Mouse (Mus musculus) kidney, embryonic 14.5 days (tissue): Measurements from ENCODE around the gene Zfhx2. TPM values are rescaled to one million over a fixed set of nuclear protein-coding genes. Genes with fewer than 3 reads are reported as not detected.

Experiments used
- ATAC-seq: fragments of 200-750 bp; cut with Nextera tagmentation; 2 replicates; pipeline ENCODE4 v1.8.0; 2017; ENCODE audit warnings: moderate number of reproducible peaks, mild to moderate bottlenecking, moderate TSS enrichment, moderate library complexity; ENCODE audit not compliant: low FRiP score, low TSS enrichment
- H3K27ac ChIP-seq: fragments of 300-500 bp; sonication (generic); 2 replicates; pipeline ENCODE4 v1.5.1; 2014; ENCODE audit warnings: low read depth, mild to moderate bottlenecking, low read length, moderate library complexity, mixed read lengths
- H3K27me3 ChIP-seq: fragments of 300-500 bp; sonication (generic); 2 replicates; pipeline ENCODE4 v1.6.1; 2014; ENCODE audit warnings: mild to moderate bottlenecking, low read length; ENCODE audit not compliant: control insufficient read depth, insufficient read depth
- H3K36me3 ChIP-seq: fragments of 300-500 bp; sonication (generic); 2 replicates; pipeline ENCODE4 v1.6.1; 2014; ENCODE audit warnings: low read length, mixed read lengths; ENCODE audit not compliant: control insufficient read depth, insufficient read depth
- H3K4me1 ChIP-seq: fragments of 300-500 bp; sonication (generic); 2 replicates; pipeline ENCODE4 v1.6.1; 2014; ENCODE audit warnings: low read length, mixed read lengths; ENCODE audit not compliant: control insufficient read depth, insufficient read depth
- H3K4me2 ChIP-seq: fragments of 300-500 bp; sonication (generic); replicated peaks from 2 replicates; pipeline ENCODE4 v1.6.1; 2014; ENCODE audit warnings: low read depth, mild to moderate bottlenecking, low read length
- H3K4me3 ChIP-seq: fragments of 300-500 bp; sonication (generic); 2 replicates; pipeline ENCODE4 v1.5.1; 2014; ENCODE audit warnings: mild to moderate bottlenecking, low read length
- H3K9ac ChIP-seq: fragments of 300-500 bp; sonication (generic); 2 replicates; pipeline ENCODE4 v1.6.1; 2014; ENCODE audit warnings: low read depth, mild to moderate bottlenecking, low read length, moderate library complexity
- H3K9me3 ChIP-seq: fragments of 300-500 bp; sonication (generic); 2 replicates; pipeline ENCODE4 v1.6.1; 2016; ENCODE audit warnings: low read length; ENCODE audit not compliant: control insufficient read depth
- WGBS: fragments of 180-500 bp; shearing (Covaris S2); extraction: QIAGEN DNeasy Blood & Tissue Kit; methylation state at CpG from one replicate; pipeline ENCODE4 v1.1.7; 2014; 5-methylcytosine and 5-hydroxymethylcytosine counted together
- polyA plus RNA-seq: library from polyadenylated mRNA; unstranded; fragments of >200 nt; fragmentation: Nextera tagmentation; extraction: Ambion mirVana; gene quantifications from 2 replicates; pipeline ENCODE4 v1.2.1, GENCODE M21; 2014

Zfhx2 gene
- polyA plus RNA-seq, 1 experiment from 2014 or later: 6.4 TPM

- Histone ChIP-seq H3K27ac (no peak overlapping the region), H3K36me3 (no peaks in the 10 kb centered on the region), H3K4me1 (peaks cover 18% of the 10 kb centered on the region), H3K9me3 (no peaks in the 10 kb centered on the region), H3K4me3 (no peak overlapping the region), H3K9ac (no peak overlapping the region; the same call in 1 of the 2 replicates), H3K27me3 (peaks cover 32% of the 10 kb centered on the region), H3K4me2 (no peak overlapping the region)
- no peak for ATAC-seq
- WGBS: 12% methylated on average over 21 of the region's 21 CpGs
These were observed 17.1 kb upstream of the Zfhx2 start for GRCm38 (mm10) chr14:55109048-55109873.

- Histone ChIP-seq H3K4me3 (no peak overlapping the region), H3K9ac (no peak overlapping the region), H3K27me3 (peaks cover 22% of the 10 kb centered on the region), H3K4me2 (no peak overlapping the region), H3K9me3 (no peaks in the 10 kb centered on the region), H3K27ac (no peak overlapping the region), H3K36me3 (no peaks in the 10 kb centered on the region), H3K4me1 (peaks cover 16% of the 10 kb centered on the region)
- WGBS: 42% methylated on average over 9 of the region's 9 CpGs
- no peak for ATAC-seq
These were observed 16.2 kb upstream of the Zfhx2 start for GRCm38 (mm10) chr14:55108202-55108870.

DNA sequence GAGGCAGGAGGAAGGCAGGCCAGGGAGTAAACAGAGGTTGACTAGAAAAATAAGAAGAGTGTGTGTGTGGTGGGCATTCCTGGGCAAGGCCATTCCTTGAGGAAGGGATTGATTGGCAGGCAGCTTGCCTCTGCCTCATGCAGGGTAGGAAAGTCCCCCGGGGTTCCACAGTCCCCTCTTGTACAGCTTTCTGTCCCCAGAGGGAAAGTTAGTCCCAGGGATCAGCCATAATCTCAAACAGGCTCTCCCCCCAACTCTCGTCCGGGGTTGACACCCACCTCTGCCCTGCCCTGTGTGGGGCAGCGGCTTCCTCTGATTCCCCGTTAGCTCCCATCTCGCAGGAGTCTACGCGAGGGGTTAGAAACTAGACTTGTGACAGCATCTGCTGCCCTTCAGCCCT, 14.9 kb upstream of the Zfhx2 start:
- peaks cover 16% of the 10 kb centered on the region for H3K4me1 ChIP-seq
- H3K9ac ChIP-seq: no peak overlapping the region
- H3K9me3 ChIP-seq: no peaks in the 10 kb centered on the region
- WGBS: 79% methylated on average over 8 of the region's 8 CpGs
- H3K27me3 ChIP-seq: peaks cover 18% of the 10 kb centered on the region
- H3K4me3 ChIP-seq: no peak overlapping the region
- H3K27ac ChIP-seq: no peak overlapping the region
- no peak for ATAC-seq
- H3K4me2 ChIP-seq: no peak overlapping the region
- H3K36me3 ChIP-seq: no peaks in the 10 kb centered on the region

- Histone ChIP-seq H3K4me1 (peaks cover 16% of the 10 kb centered on the region), H3K9ac (peak within 1 kb of the TSS; percentile 70), H3K27ac (peak within 1 kb of the TSS; percentile 76), H3K27me3 (peaks cover 13% of the 10 kb centered on the region), H3K9me3 (no peaks in the 10 kb centered on the region), H3K4me2 (peak within 1 kb of the TSS; percentile 92), H3K4me3 (peak within 1 kb of the TSS; percentile 55), H3K36me3 (no peaks in the 10 kb centered on the region)
- peak; percentile 54 for ATAC-seq
- WGBS: under 1% methylated on average over 39 of the region's 39 CpGs
These were observed 14.0 kb upstream of the Zfhx2 start, which contains the start of gene Ap1g2 for GRCm38 (mm10) chr14:55105836-55106809. Gene Ap1g2 (minus strand): TSS chr14:55106593.

DNA sequence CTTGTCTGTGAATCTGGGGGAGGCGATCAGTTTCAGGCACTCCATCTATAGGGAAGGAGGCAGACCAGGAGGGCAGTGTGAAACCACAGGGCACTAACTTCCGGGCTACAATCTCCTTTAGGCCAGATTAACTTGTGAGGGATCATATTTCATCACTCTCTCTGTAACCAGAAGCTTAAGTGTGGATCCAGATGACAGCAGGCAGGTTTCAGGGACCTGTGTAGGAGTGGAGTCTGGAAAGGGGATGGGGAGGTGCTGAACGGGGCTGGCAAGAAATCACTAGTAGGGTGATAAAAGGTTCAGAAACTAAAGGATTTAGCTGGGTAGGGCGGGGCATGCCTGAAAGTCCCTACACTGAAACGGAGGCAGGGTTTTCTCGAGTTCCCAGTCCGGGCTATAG, 13.3 kb upstream of the Zfhx2 start:
- Histone ChIP-seq H3K27ac (peak overlapping the region; percentile 76), H3K27me3 (peaks cover 11% of the 10 kb centered on the region), H3K36me3 (no peaks in the 10 kb centered on the region), H3K9ac (peak overlapping the region; percentile 70; the same call in 1 of the 2 replicates), H3K4me3 (peak overlapping the region; percentile 55), H3K9me3 (no peaks in the 10 kb centered on the region), H3K4me1 (peaks cover 16% of the 10 kb centered on the region), H3K4me2 (peak overlapping the region; percentile 92)
- 3% methylated on average over 7 of the region's 7 CpGs for WGBS
- peak; percentile 33; the same call in 1 of the 2 replicates for ATAC-seq

DNA sequence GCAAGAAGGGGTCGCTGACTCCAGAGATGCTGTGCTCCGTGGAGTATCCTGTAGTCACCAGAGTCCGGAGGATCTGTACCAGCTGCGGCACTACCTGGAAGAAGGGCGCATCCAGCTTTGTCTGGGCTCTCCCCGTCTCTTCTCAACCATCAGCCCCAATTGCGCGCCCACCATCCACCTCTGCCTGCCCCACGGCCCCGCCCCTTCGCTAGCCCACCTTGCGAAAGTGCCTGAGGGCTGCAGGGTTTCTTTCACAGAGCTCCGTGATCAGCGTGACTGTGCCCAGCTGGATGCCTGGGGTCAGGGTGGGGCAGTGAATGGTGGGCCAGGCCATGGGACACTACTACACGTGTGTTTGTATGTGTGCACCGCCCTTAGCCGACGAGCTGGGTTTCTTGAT, 12.2 kb upstream of the Zfhx2 start:
- no peaks in the 10 kb centered on the region for H3K9me3 ChIP-seq
- no peak overlapping the region for H3K4me3 ChIP-seq
- H3K36me3 ChIP-seq: peaks cover 1% of the 10 kb centered on the region; the same call in 1 of the 2 replicates
- peaks cover under 1% of the 10 kb centered on the region; the same call in 1 of the 2 replicates for H3K27me3 ChIP-seq
- H3K4me2 ChIP-seq: no peak overlapping the region
- H3K9ac ChIP-seq: no peak overlapping the region
- no peak overlapping the region for H3K27ac ChIP-seq
- H3K4me1 ChIP-seq: peaks cover 12% of the 10 kb centered on the region
- ATAC-seq: no peak
- 84% methylated on average over 18 of the region's 18 CpGs for WGBS

- Histone ChIP-seq H3K36me3 (peaks cover 14% of the 10 kb centered on the region), H3K4me1 (peaks cover 16% of the 10 kb centered on the region), H3K27ac (no peak overlapping the region), H3K4me2 (no peak overlapping the region), H3K4me3 (no peak overlapping the region), H3K9me3 (no peaks in the 10 kb centered on the region), H3K9ac (no peak overlapping the region), H3K27me3 (no peaks in the 10 kb centered on the region)
- ATAC-seq: no peak
- WGBS: 67% methylated on average over 15 of the region's 15 CpGs
These were observed 10.2 kb upstream of the Zfhx2 start for GRCm38 (mm10) chr14:55102253-55102785.

DNA sequence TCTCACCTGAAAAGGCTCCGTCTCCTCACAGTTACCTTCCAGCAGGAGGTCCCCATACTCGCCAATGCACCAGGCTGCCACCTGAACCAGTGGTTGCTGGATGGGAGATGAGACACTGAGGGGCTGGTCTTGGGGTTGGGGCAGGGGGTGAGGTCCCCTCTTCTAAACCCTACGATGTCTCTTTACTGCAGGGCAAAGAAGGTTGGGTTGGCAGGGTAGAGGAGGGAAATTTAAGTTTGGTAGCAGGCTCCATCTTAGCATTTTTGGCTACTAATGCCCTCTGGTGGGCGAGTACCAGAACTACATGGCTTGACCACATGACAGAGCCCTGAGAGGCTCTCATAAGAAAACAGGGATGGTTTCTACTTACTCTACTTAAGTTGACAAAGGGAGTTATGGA, 9.5 kb upstream of the Zfhx2 start:
- no peaks in the 10 kb centered on the region for H3K9me3 ChIP-seq
- no peaks in the 10 kb centered on the region for H3K27me3 ChIP-seq
- H3K27ac ChIP-seq: no peak overlapping the region
- H3K36me3 ChIP-seq: peaks cover 14% of the 10 kb centered on the region
- H3K4me2 ChIP-seq: no peak overlapping the region
- ATAC-seq: no peak
- no peak overlapping the region for H3K4me3 ChIP-seq
- 57% methylated on average over 4 of the region's 4 CpGs for WGBS
- peaks cover 16% of the 10 kb centered on the region for H3K4me1 ChIP-seq
- no peak overlapping the region for H3K9ac ChIP-seq
